Mouse (Mus musculus) erythroblast, embryonic 14.5 days (primary cell): ENCODE data around the gene Slc16a13. TPM values are rescaled to one million over a fixed set of nuclear protein-coding genes. Genes with fewer than 3 reads are reported as not detected.

Experiments used
- H3K27me3 ChIP-seq: 2 replicates; pipeline ENCODE4 v1.6.1; 2012; ENCODE audit warnings: inconsistent platforms; ENCODE audit not compliant: control insufficient read depth
- H3K36me3 ChIP-seq: 2 replicates; pipeline ENCODE4 v1.6.1; 2012; ENCODE audit warnings: mild to moderate bottlenecking, inconsistent platforms; ENCODE audit not compliant: control insufficient read depth
- H3K4me1 ChIP-seq: 2 replicates; pipeline ENCODE4 v1.6.1; 2012; ENCODE audit warnings: inconsistent platforms; ENCODE audit not compliant: control insufficient read depth
- H3K4me3 ChIP-seq: replicated peaks from 2 replicates; pipeline ENCODE3; 2012; ENCODE audit warnings: moderate library complexity, mild to moderate bottlenecking, inconsistent platforms
- H3K9me3 ChIP-seq: 2 replicates; pipeline ENCODE4 v1.6.1; 2012; ENCODE audit warnings: low read length, inconsistent platforms, mixed read lengths; ENCODE audit not compliant: control insufficient read depth
- GATA1 ChIP-seq: IDR thresholded peaks from 2 replicates; pipeline ENCODE4 v1.6.1; 2012; ENCODE audit warnings: low read length, inconsistent platforms, mixed read lengths
- TAL1 ChIP-seq: IDR thresholded peaks from 3 replicates; pipeline ENCODE4 v1.6.1; 2012; ENCODE audit warnings: low read length, inconsistent platforms, mixed read lengths
- polyA plus RNA-seq: library from polyadenylated mRNA; stranded (reverse); fragments of >175 nt; gene quantifications from 2 replicates; pipeline ENCODE4 v1.2.3, GENCODE M21; 2012

The Slc16a13 gene
- polyA plus RNA-seq, 1 experiment: 2.3 TPM

DNA sequence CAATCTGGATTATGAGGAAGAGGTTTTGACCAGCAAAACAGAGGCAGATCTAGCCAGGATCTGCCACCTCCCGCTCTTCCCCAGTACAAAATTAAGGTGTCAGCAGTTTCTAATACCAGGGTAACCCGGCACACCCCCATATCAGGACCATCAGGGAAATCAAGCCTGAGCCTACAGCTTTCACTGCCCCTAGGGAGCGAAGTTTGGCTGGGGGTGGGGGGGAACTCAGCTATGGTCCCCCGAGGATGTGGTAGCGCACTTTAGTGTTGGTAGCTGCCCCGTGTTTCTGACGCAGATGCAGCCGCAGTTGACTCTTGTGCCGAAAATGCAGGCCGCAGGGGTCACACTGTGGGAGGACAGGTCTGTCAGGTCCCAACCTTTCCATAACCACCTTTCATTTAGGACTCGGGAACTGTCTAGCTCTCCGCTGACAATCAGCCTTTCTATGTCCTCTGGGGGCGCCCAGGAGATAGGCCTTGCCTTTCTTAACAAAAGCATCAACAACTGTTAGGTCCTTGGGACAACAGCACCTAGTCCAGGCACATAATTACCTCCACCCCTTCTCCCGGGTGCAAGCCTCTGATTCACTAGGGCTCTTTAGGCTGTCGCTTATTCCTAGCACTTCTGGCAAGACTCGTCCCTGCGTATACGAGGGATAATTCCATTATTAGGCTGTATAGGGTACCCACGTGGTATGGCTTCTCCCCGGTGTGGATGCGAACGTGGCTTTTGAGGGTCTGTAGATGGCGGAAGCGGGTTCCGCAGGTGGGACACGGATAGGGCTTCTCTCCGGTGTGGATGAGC is 5.1 kb upstream of the Slc16a13 start:
- TF ChIP-seq GATA1: no peak
- TF ChIP-seq TAL1: no peak
- peak overlapping the region; percentile 44 for H3K4me3 ChIP-seq
- peaks cover 95% of the 10 kb centered on the region for H3K4me1 ChIP-seq
- peaks cover 41% of the 10 kb centered on the region for H3K27me3 ChIP-seq
- no peaks in the 10 kb centered on the region for H3K9me3 ChIP-seq
- H3K36me3 ChIP-seq: peaks cover 21% of the 10 kb centered on the region

- H3K27me3 ChIP-seq: peaks cover 21% of the 10 kb centered on the region
- H3K4me1 ChIP-seq: peaks cover 95% of the 10 kb centered on the region
- H3K4me3 ChIP-seq: peak overlapping the region; percentile 31
- no peaks in the 10 kb centered on the region for H3K9me3 ChIP-seq
- peaks cover 26% of the 10 kb centered on the region for H3K36me3 ChIP-seq
- TF ChIP-seq TAL1 (no peak), GATA1 (no peak)
Measured at GRCm38 (mm10) chr11:70223724-70224123, 2.9 kb upstream of the Slc16a13 start.

DNA sequence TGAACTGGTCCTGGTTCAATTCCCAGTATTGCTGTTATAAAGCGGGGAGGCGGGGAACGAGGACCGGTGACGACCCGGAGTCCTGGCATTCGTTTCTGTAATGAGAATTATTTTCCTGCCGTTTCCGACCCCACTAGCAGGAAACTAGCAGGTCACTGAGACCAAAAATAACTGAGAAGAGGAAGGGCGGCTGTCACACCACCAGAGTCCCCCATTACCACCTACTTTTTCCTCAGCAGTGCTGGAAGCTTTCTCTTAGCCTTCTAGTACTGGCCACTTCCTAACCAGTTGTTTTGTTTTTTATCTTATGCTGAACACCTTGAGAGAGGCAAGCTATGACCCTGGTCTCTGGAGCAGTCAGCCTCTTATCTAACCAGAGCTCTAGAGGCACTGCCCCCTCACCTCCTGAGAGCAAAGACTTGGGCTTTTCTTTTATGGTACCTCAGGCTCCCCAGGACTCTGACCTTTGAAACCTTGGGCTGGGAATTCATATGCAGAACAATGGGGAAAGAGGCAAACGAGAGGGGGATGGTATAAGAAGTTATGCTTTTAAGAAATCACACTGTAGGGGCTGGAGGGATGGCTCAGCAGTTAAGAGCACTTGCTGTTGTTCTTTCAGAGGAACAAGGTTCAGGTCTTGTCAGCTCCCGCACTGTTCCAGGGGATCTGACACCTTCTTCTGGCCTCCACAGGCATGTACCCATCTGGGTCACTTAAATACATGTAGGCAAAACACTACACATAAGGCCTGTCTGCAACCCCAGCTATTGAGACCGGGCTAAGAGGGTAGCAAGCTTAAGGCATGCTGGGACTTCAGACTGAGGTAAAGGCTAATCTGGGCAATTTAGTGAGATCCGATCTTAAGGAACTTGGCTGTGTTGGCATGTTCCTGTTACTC is 988 bp upstream of the Slc16a13 start:
- H3K27me3 ChIP-seq: peaks cover 12% of the 10 kb centered on the region
- peaks cover 90% of the 10 kb centered on the region for H3K4me1 ChIP-seq
- no peaks in the 10 kb centered on the region for H3K9me3 ChIP-seq
- H3K4me3 ChIP-seq: peak overlapping the region; percentile 69
- peaks cover 44% of the 10 kb centered on the region for H3K36me3 ChIP-seq
- TF ChIP-seq TAL1 (peak; percentile 90), GATA1 (peak; percentile 88)

- Histone ChIP-seq H3K4me1 (peaks cover 75% of the 10 kb centered on the region), H3K4me3 (peak overlapping the region; percentile 69), H3K36me3 (peaks cover 46% of the 10 kb centered on the region), H3K9me3 (no peaks in the 10 kb centered on the region), H3K27me3 (peaks cover 14% of the 10 kb centered on the region)
- no peak for TF ChIP-seq GATA1
- TF ChIP-seq TAL1: no peak
Measured at GRCm38 (mm10) chr11:70220323-70220722, 541 bp downstream of the Slc16a13 start.

GRCm38 (mm10) chr11:70219873-70220272 is 991 bp downstream of the Slc16a13 start:
- Histone ChIP-seq H3K36me3 (peaks cover 46% of the 10 kb centered on the region), H3K4me1 (peaks cover 75% of the 10 kb centered on the region), H3K9me3 (peaks cover 3% of the 10 kb centered on the region; the same call in 1 of the 2 replicates), H3K27me3 (peaks cover 19% of the 10 kb centered on the region), H3K4me3 (peak overlapping the region; percentile 69)
- no peak for TF ChIP-seq GATA1
- no peak for TF ChIP-seq TAL1

- H3K27me3 ChIP-seq: peaks cover 29% of the 10 kb centered on the region
- H3K4me1 ChIP-seq: peaks cover 73% of the 10 kb centered on the region
- no peak for TF ChIP-seq TAL1
- no peak for TF ChIP-seq GATA1
- peak overlapping the region; percentile 69 for H3K4me3 ChIP-seq
- peaks cover 39% of the 10 kb centered on the region for H3K36me3 ChIP-seq
- peaks cover 5% of the 10 kb centered on the region; the same call in 1 of the 2 replicates for H3K9me3 ChIP-seq
Measured at GRCm38 (mm10) chr11:70218741-70219470, 2.0 kb downstream of the Slc16a13 start.

GRCm38 (mm10) chr11:70218039-70218438 is 2.8 kb downstream of the Slc16a13 start:
- Histone ChIP-seq H3K36me3 (peaks cover 32% of the 10 kb centered on the region), H3K27me3 (peaks cover 37% of the 10 kb centered on the region), H3K4me3 (no peak overlapping the region), H3K4me1 (peaks cover 64% of the 10 kb centered on the region), H3K9me3 (peaks cover 5% of the 10 kb centered on the region; the same call in 1 of the 2 replicates)
- TF ChIP-seq GATA1 (no peak), TAL1 (no peak)

GRCm38 (mm10) chr11:70216103-70216502 is 4.8 kb downstream of the Slc16a13 start:
- Histone ChIP-seq H3K4me1 (peaks cover 49% of the 10 kb centered on the region), H3K36me3 (peaks cover 27% of the 10 kb centered on the region), H3K27me3 (peaks cover 54% of the 10 kb centered on the region), H3K9me3 (peaks cover 5% of the 10 kb centered on the region; the same call in 1 of the 2 replicates), H3K4me3 (no peak overlapping the region)
- TF ChIP-seq GATA1 (no peak), TAL1 (no peak)
